Mouse (Mus musculus): ENCODE results near the gene Bst2. TPM values are rescaled to one million over a fixed set of nuclear protein-coding genes. Genes with fewer than 3 reads are reported as not detected.
A peak's percentile ranks its signal among the peaks of the same experiment; 100 is the strongest.

The Bst2 gene
- total RNA-seq (2021): 10 to 100 TPM; 13.0 to 13.5 TPM

- intact Hi-C loops (cut with DNase I): no loop called here
- peak; percentile 90 for DNase-seq
These were observed at the start of gene Bst2 for GRCm38 (mm10) chr8:71537028-71537867. Bst2 (minus strand) TSS chr8:71537456.

GRCm38 (mm10) chr8:71586891-71587290 lies 49.6 kb upstream of the Bst2 start:
- intact Hi-C loops (cut with DNase I): no loop called here
- peak in 1 of 2 experiments; percentile 73 for DNase-seq

- intact Hi-C loops (cut with DNase I): no loop called here
- DNase-seq: no peak
These were observed 42.9 kb upstream of the Bst2 start for GRCm38 (mm10) chr8:71580201-71580600.

- intact Hi-C loops (cut with DNase I): no loop called here
- DNase-seq: peak; percentile 80
These were observed 42.2 kb upstream of the Bst2 start for GRCm38 (mm10) chr8:71579476-71579875.

- intact Hi-C loops (cut with DNase I): no loop called here
- DNase-seq: no peak
These were observed 41.8 kb upstream of the Bst2 start for GRCm38 (mm10) chr8:71579009-71579408.

- intact Hi-C loops (cut with DNase I): no loop called here
- DNase-seq: no peak
These were observed 40.7 kb upstream of the Bst2 start for GRCm38 (mm10) chr8:71577856-71578387.

- intact Hi-C loops (cut with DNase I): no loop called here
- no peak for DNase-seq
These were observed 37.8 kb upstream of the Bst2 start for GRCm38 (mm10) chr8:71575020-71575419.

GRCm38 (mm10) chr8:71574426-71574825 lies 37.2 kb upstream of the Bst2 start:
- peak in 1 of 2 experiments; percentile 49 for DNase-seq
- intact Hi-C loops (cut with DNase I): no loop called here

GRCm38 (mm10) chr8:71572847-71573633 lies 35.8 kb upstream of the Bst2 start:
- peak; percentile 83 to 85 for DNase-seq
- intact Hi-C loops (cut with DNase I): no loop called here

- intact Hi-C loops (cut with DNase I): no loop called here
- no peak for DNase-seq
These were observed 34.8 kb upstream of the Bst2 start for GRCm38 (mm10) chr8:71572077-71572476.

- intact Hi-C loops (cut with DNase I): no loop called here
- peak; percentile 85 to 88 for DNase-seq
These were observed 33.2 kb upstream of the Bst2 start for GRCm38 (mm10) chr8:71570291-71570954.

GRCm38 (mm10) chr8:71569366-71570290 lies 32.4 kb upstream of the Bst2 start:
- peak; percentile 85 to 86 for DNase-seq
- intact Hi-C loops (cut with DNase I): no loop called here

GRCm38 (mm10) chr8:71568941-71569340 lies 31.7 kb upstream of the Bst2 start:
- intact Hi-C loops (cut with DNase I): no loop called here

GRCm38 (mm10) chr8:71568387-71568937 lies 31.2 kb upstream of the Bst2 start, which contains the start of gene Slc27a1:
Slc27a1 (plus strand) TSS chr8:71568882.
- DNase-seq: peak; percentile 93
- intact Hi-C loops (cut with DNase I): no loop called here

More at GRCm38 (mm10) chr8:71568941-71569340, 31.7 kb upstream of the Bst2 start:
- DNase-seq: no peak

GRCm38 (mm10) chr8:71567587-71567986 lies 30.3 kb upstream of the Bst2 start:
- intact Hi-C loops (cut with DNase I): no loop called here
- DNase-seq: peak in 1 of 2 experiments; percentile 25

- DNase-seq: no peak
- intact Hi-C loops (cut with DNase I): no loop called here
These were observed 29.2 kb upstream of the Bst2 start, which contains the start of gene Nxnl1 for GRCm38 (mm10) chr8:71566501-71566900. Nxnl1 (minus strand) TSS chr8:71566601.

GRCm38 (mm10) chr8:71563992-71564391 lies 26.7 kb upstream of the Bst2 start:
- no peak for DNase-seq
- intact Hi-C loops (cut with DNase I): loop anchor here (5.0 kb wide), 1 partner anchor 168 kb away; no protein-coding TSS in a partner anchor

GRCm38 (mm10) chr8:71562751-71563150 lies 25.5 kb upstream of the Bst2 start:
- peak; percentile 90 to 92 for DNase-seq
- intact Hi-C loops (cut with DNase I): loop anchor here (5.0 kb wide), 1 partner anchor 170 kb away; no protein-coding TSS in a partner anchor

- peak; percentile 61 to 79 for DNase-seq
- intact Hi-C loops (cut with DNase I): loop anchor here (1.0 to 5.0 kb wide), 4 partner anchors 35 to 171 kb away; no protein-coding TSS in a partner anchor
These were observed 24.1 kb upstream of the Bst2 start for GRCm38 (mm10) chr8:71561401-71561800.

All from heart, postnatal 10 days (tissue).